Mouse (Mus musculus) thymus, postnatal 36 days (tissue): Measurements from ENCODE around the gene Slc37a2.

ENCODE experiments used
- DNase-seq, 2 experiments: peaks; one replicate each; pipeline ENCODE4 v3.0.0; 2022; ENCODE audit warnings: mixed read lengths in 2 of 2

Slc37a2 gene

DNA sequence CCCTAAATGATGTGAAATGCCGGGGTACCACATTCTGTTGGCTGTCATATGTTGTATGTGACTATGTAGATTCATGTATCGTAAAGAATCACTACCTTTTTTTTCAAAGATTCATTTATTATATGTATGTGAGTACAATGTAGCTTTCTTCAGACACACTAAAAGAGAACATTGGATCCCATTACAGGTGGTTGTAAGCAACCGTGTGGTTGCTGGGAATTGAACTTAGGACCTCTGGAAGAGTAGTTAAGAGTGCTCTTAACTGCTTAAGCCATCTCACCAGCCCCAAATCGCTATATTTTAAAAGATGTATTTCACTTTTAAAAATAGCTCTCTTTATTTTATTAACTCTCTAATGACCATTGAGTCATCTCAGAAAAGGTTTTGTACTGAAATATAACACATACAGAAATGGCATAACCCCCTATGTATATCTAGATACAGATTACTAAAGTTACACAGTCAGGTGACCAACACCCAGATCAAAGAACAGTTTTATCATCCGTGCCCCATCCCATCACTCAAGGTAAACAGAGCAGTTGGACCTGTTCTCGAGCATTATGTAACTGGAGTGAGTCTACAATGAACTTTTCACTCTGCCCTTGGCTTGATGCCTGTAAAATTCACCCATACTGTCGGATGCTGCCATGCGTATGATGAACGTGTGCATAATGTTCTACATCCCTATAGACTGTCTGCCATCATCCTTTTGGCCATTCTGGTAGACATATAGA, 41.0 kb downstream of the Slc37a2 start:
- no peak for DNase-seq

DNA sequence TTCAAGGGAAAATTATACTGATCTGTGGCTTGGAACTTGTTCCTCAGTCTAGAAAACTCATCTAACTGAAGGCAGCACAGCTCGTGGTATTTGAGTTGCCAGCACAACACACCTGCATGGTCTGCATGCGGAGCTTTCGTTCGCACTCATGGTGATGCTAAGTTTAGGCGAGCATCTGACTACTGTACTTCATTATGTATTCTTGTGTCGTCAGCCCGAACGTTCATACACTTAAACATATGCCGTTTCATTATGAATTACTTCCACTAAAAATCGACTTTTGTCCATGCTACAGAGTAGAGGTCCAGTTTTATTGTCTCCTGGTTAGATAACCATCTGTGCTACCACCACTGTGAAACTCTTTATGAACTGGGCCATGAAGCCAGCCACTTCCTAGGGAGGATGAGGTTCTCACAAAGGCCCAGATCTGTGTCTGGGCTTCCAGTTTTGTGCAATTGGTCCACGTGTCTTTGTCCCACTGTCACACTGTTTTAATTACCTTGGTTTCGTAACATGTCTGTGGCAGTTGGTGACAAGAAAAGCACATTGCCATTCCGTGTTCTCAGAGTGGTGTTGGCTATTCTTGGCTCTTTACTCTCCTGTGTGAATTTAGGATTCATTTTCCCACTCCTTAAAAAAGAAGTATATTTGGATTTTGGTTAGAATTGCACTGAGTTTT, 42.3 kb downstream of the Slc37a2 start:
- DNase-seq = no peak

- peak; percentile 83 to 90 for DNase-seq
These were observed 47.6 kb downstream of the Slc37a2 start, which contains the start of gene Tmem218 for GRCm38 (mm10) chr9:37207929-37208411. Tmem218 (plus strand) TSS chr9:37208223.

DNA sequence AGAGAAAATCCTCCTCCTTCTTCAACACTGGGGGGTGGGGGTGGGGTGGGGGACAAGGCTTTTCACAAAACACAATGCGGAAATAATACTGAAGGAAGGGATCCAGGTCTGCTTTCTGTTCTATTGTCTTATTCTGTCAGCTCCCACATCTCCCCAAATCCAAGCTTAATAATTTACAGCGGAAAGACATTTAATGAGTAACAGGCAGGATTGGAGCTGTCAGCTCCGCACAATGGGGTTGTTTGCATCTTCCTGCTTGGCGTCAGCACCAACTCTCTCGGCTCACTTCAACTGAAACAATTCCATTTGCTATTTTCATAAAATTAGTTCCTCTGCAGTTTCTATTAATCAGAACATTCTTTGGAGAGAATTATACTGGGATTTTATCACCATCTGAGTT, 51.7 kb downstream of the Slc37a2 start:
- no peak for DNase-seq

DNA sequence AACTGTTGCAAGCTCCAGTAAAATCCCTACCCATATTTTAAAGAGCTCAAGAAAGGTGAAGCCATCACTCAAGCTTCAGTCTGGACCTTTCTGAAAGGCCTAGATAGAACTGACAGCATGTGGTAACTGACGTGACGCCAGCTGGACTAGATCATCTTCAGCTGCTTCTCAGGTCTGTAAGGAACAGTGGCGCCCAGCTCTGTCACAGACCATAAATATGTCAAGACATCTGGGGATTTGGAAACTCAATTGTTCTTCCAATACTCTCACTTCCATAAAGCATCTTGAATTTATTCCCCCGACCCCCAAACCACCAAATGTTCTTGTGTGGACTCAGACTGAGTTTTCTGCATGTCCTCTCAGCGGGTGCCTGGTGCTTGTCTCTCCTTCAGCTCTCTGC, 55.1 kb downstream of the Slc37a2 start:
- no peak for DNase-seq

DNA sequence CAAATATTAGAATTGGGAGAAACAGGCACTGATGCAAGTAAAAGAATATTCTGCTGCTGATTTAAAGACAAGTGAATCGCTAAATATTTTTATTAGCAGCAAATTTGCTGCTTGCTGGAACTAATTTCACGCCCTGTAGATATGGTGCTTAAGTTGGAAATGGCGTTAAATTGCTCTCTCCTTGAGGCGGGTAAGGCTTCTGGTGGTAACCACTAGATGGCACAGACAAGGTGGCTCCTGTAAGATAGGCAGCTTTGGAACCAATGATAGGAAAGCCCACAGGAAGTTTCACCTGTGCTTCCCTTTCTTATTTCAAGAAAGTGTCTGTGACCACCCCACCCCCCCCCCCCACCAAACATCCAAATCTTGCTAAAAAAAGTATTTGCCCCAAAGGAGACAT, 58.5 kb downstream of the Slc37a2 start:
- no peak for DNase-seq

DNA sequence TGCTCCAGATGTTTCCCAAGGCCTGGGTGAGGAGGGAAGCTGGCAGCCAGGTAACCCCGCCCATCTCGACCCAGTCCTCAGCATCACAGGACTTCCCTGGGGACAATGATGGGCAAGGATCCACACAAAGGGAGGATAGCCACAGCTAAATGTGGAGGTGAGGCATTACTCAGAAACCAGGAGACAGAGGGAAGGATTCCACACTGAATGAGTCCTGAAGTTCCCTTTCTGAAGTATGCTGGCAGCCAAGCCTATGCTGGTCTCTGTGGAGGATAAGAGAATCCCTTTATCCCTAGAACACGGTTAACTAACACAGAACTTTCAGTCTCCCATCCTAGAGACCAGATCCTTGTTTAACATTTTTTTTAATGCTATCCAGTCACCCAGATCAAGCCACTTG, 67.5 kb downstream of the Slc37a2 start:
- DNase-seq = no peak

DNA sequence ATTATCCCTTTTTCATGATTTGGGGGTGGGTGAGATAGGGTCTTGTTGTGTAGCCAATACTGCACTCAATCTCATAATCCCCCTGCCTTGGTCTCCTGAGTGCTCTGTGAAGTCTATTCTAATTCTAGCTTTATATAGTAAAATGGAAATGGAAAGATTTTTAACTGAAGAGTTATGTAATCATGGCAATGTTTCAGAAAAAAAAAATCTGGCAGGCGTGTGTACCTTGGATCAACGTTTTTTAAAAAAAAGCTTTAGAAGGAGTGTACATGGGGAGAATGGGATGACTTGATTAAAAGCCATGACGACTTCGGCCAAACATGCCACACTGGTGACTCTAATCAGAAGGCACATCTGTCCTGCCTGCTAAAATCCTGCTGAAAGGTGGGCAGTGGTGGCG, 68.1 kb downstream of the Slc37a2 start:
- DNase-seq = no peak

DNA sequence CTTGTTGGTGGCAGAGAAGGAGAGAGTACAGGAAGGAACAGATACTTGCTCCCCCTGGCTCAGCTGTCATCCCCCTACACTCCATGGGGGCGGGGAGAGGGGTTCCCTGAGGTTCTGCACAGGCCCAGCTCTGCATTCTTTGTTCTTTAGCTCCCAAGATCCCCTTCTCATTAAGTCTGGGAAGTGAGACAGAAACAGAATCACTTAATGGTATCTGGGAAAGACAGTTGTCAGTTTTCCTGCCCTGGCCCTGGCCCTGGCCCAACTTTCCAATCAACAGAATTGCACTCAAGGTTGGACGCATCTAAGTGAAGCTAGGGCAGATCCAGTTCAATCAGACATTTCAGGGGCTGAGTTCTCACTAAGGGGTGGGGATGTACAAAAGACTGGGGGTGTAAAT, 72.4 kb downstream of the Slc37a2 start:
- no peak for DNase-seq

- no peak for DNase-seq
These were observed 73.9 kb downstream of the Slc37a2 start for GRCm38 (mm10) chr9:37181596-37181995.

DNA sequence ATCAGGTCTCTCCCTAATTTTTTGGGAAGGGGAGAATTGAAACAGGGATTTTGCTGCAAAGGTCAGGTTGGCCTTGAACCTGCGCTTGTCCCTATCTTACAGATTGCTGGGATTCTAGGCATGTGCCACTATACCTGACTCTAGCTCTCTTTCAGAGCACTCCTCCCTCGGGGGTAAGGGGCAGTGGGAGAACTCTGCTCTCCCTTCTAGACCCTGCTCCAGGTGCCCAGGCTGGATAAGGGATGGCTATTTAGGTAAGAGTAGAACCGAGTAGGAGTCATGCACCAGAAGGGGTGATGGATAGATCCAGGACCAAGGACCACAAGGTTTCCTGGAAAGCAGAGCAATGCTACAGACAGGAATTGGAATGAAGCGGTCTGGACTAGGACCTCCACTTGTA, 75.9 kb downstream of the Slc37a2 start:
- DNase-seq = no peak

- DNase-seq = no peak
These were observed 76.6 kb downstream of the Slc37a2 start for GRCm38 (mm10) chr9:37178911-37179310.
